Mouse (Mus musculus) midbrain, embryonic 12.5 days (tissue): ENCODE results near the gene Stxbp4. TPM values are rescaled to one million over a fixed set of nuclear protein-coding genes. Genes with fewer than 3 reads are reported as not detected.

ENCODE experiments used
- polyA plus RNA-seq: library from polyadenylated mRNA; unstranded; fragments of >200 nt; fragmentation: Nextera tagmentation; extraction: Ambion mirVana; gene quantifications from 2 replicates; pipeline ENCODE4 v1.2.1, GENCODE M21; 2016

The Stxbp4 gene
- polyA plus RNA-seq, 1 experiment from 2014 or later, result 45.8 TPM

Other genes starting within 250 kb of the Stxbp4 start
- gene Hlf, start 247.2 kb downstream of the Stxbp4 start, polyA plus RNA-seq, result 4.2 and 5.3 TPM in 2 replicates
- 41.9 and 43.4 TPM in 2 replicates for gene Cox11, start 89 bp upstream of the Stxbp4 start, polyA plus RNA-seq
- gene Tom1l1, start 50.3 kb upstream of the Stxbp4 start, polyA plus RNA-seq, result 14.3 and 14.8 TPM in 2 replicates